22 mouse cellular contexts compared by ENCODE assay signal in the genomic region with DNA sequence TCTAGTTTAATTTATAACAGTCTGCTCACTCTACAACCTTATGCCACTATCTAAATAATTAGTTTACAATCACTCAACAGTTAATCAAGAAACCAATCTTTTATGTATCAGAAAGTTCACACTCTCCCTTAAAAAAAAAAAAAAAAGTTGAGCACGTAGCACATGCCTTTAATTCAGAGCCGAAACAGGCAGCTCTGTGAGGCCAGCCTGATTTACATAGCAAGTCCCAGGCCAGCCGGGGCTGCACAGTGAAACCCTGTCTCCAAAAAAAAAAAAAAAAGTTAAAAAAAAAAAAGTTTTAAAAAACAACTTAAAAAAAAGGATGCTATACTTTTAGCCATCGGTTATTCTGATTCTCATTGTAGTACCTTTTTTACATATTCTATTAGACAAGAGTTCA. TPM values are rescaled to one million over a fixed set of nuclear protein-coding genes. Genes with fewer than 3 reads are reported as not detected.
"Had no signal": no experiment of that assay in that cellular context is flagged by ENCODE, and none has a peak within 500 bp of the region (broad histone marks: within the 10 kb centered on the region; RNA-seq: fewer than 3 reads in every experiment).

No protein-coding gene starts in this region.

- H3K4me3 ChIP-seq: midbrain, embryonic 10.5 days; midbrain, embryonic 12.5 days; myocyte; neural tube, embryonic 12.5 days; stomach, embryonic 15.5 days had no signal

- H3K9me3 ChIP-seq: midbrain, embryonic 10.5 days; midbrain, embryonic 12.5 days; neural tube, embryonic 12.5 days; stomach, embryonic 15.5 days had no signal

- ATAC-seq: midbrain, embryonic 16.5 days had no signal

- H3K9ac ChIP-seq: lung, embryonic 14.5 days; midbrain, embryonic 12.5 days; neural tube, embryonic 12.5 days; stomach, embryonic 15.5 days had no signal

- DNase-seq: lung, adult 18-20 months; lung, embryonic 14.5 days; lung, postnatal 10 days; lung, postnatal 4 days; midbrain, embryonic 14.5 days; right cerebral cortex, postnatal 14 days; thymus, postnatal 14 days; thymus, postnatal 36 days had no signal

- H3K27ac ChIP-seq: midbrain, embryonic 10.5 days; midbrain, embryonic 12.5 days; neural tube, embryonic 12.5 days; stomach, embryonic 15.5 days; stomach, postnatal 0 days had no signal

- H3K4me1 ChIP-seq: midbrain, embryonic 10.5 days; midbrain, embryonic 12.5 days; neural tube, embryonic 12.5 days; stomach, embryonic 15.5 days had no signal

RNA-seq across cellular contexts. Expression of a gene that starts 36.2 kb away (rescaled TPM):
- total RNA-seq: megakaryocyte, adult 5-6 weeks; megakaryocyte-erythroid progenitor cell, adult 5-6 weeks; neutrophil, adult 5-6 weeks had no signal
- polyA plus RNA-seq: liver, embryonic 16.5 days; midbrain, embryonic 12.5 days; midbrain, embryonic 14.5 days; midbrain, embryonic 16.5 days; myocyte; neural tube, embryonic 12.5 days; neural tube, embryonic 14.5 days; spleen, adult 2 months; stomach, embryonic 15.5 days; stomach, postnatal 0 days; thymus, postnatal 0 days had no signal
